Mouse (Mus musculus) neural tube, embryonic 13.5 days (tissue): ENCODE measurements around the gene Raly. TPM values are rescaled to one million over a fixed set of nuclear protein-coding genes. Genes with fewer than 3 reads are reported as not detected.

Experiments
- ATAC-seq: fragments of 200-750 bp; cut with Nextera tagmentation; 2 replicates; pipeline ENCODE4 v1.8.0; 2017; ENCODE audit warnings: low read depth, mild to moderate bottlenecking, moderate TSS enrichment, moderate library complexity
- H3K27ac ChIP-seq: fragments of 300-500 bp; sonication (generic); replicated peaks from 2 replicates; pipeline ENCODE4 v1.5.1; 2015; ENCODE audit warnings: moderate library complexity, mild to moderate bottlenecking, inconsistent platforms
- H3K27me3 ChIP-seq: fragments of 300-500 bp; sonication (generic); 2 replicates; pipeline ENCODE4 v1.6.1; 2015; ENCODE audit warnings: mild to moderate bottlenecking, inconsistent platforms
- H3K36me3 ChIP-seq: fragments of 300-500 bp; sonication (generic); 2 replicates; pipeline ENCODE4 v1.6.1; 2015; ENCODE audit warnings: mild to moderate bottlenecking, inconsistent platforms
- H3K4me1 ChIP-seq: fragments of 300-500 bp; sonication (generic); replicated peaks from 2 replicates; pipeline ENCODE4 v1.6.1; 2015; ENCODE audit warnings: inconsistent platforms
- H3K4me2 ChIP-seq: fragments of 300-500 bp; sonication (generic); 2 replicates; pipeline ENCODE4 v1.6.1; 2015; ENCODE audit warnings: inconsistent platforms, mild to moderate bottlenecking, moderate library complexity
- H3K4me3 ChIP-seq: fragments of 300-500 bp; sonication (generic); 2 replicates; pipeline ENCODE4 v1.5.1; 2015; ENCODE audit warnings: mild to moderate bottlenecking, inconsistent platforms
- H3K9ac ChIP-seq: fragments of 300-500 bp; sonication (generic); 2 replicates; pipeline ENCODE4 v1.6.1; 2015; ENCODE audit warnings: moderate library complexity, mild to moderate bottlenecking, inconsistent platforms
- H3K9me3 ChIP-seq: fragments of 300-500 bp; sonication (generic); 2 replicates; pipeline ENCODE4 v1.6.1; 2016; ENCODE audit warnings: inconsistent platforms
- WGBS: fragments of 180-500 bp; shearing (Covaris S2); methylation state at CpG from one replicate; pipeline ENCODE4 v1.1.7; 2015; 5-methylcytosine and 5-hydroxymethylcytosine counted together
- polyA plus RNA-seq: library from polyadenylated mRNA; unstranded; fragments of >200 nt; fragmentation: Nextera tagmentation; extraction: Ambion mirVana; gene quantifications from 2 replicates; pipeline ENCODE4 v1.2.1, GENCODE M21; 2015

Gene Raly
- polyA plus RNA-seq, 1 experiment from 2014 or later: 27.0 TPM

GRCm38 (mm10) chr2:154764828-154765497 is 25.9 kb upstream of the Raly start:
- Histone ChIP-seq H3K36me3 (no peaks in the 10 kb centered on the region), H3K4me3 (no peak overlapping the region), H3K4me2 (no peak overlapping the region), H3K9ac (no peak overlapping the region), H3K27ac (no peak overlapping the region), H3K4me1 (peaks cover 7% of the 10 kb centered on the region), H3K27me3 (no peaks in the 10 kb centered on the region), H3K9me3 (no peaks in the 10 kb centered on the region; the same call in 1 of the 2 replicates)
- no peak for ATAC-seq
- 82% methylated on average over 9 of the region's 9 CpGs for WGBS

GRCm38 (mm10) chr2:154765554-154766008 is 25.3 kb upstream of the Raly start:
- WGBS: 76% methylated on average over 8 of the region's 8 CpGs
- Histone ChIP-seq H3K9ac (no peak overlapping the region), H3K36me3 (no peaks in the 10 kb centered on the region), H3K27ac (no peak overlapping the region), H3K27me3 (no peaks in the 10 kb centered on the region), H3K4me1 (peaks cover 7% of the 10 kb centered on the region), H3K4me3 (no peak overlapping the region), H3K4me2 (no peak overlapping the region), H3K9me3 (no peaks in the 10 kb centered on the region; the same call in 1 of the 2 replicates)
- ATAC-seq: no peak

DNA sequence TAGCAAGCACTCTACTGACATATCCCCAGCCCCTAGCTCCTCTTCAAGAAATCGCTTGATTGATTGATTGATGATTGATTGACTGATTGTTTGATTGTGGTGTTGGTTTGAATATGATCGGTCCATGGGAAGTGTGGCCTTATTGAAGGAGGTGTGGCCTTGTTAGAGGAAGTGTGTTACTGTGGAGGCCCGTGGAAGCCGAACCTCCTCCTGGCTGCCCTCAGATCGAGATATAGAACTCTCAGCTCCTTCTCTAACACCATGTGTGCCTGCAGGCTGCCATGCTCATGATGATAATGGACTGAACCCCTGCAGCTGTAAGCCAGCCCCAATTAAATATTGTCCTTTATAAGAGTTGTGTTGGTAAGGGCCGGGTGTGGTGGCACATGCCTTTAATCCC is 23.8 kb upstream of the Raly start:
- Histone ChIP-seq H3K4me3 (no peak overlapping the region), H3K4me1 (peaks cover 12% of the 10 kb centered on the region), H3K9me3 (no peaks in the 10 kb centered on the region), H3K27ac (no peak overlapping the region), H3K4me2 (no peak overlapping the region), H3K27me3 (no peaks in the 10 kb centered on the region), H3K9ac (no peak overlapping the region), H3K36me3 (no peaks in the 10 kb centered on the region)
- 89% methylated on average over 6 of the region's 6 CpGs for WGBS
- ATAC-seq: no peak

- Histone ChIP-seq H3K4me3 (no peak within 1 kb of the TSS), H3K4me2 (no peak within 1 kb of the TSS), H3K27ac (no peak within 1 kb of the TSS), H3K27me3 (no peaks in the 10 kb centered on the region), H3K9me3 (no peaks in the 10 kb centered on the region), H3K36me3 (no peaks in the 10 kb centered on the region), H3K9ac (no peak within 1 kb of the TSS), H3K4me1 (peaks cover 5% of the 10 kb centered on the region; the same call in 1 of the 2 replicates)
- ATAC-seq: no peak
These were observed 21.0 kb upstream of the Raly start, which contains the start of gene Gm14214 for GRCm38 (mm10) chr2:154769930-154770329. TSS of gene Gm14214 (minus strand) at chr2:154770030.

- Histone ChIP-seq H3K27me3 (no peaks in the 10 kb centered on the region), H3K4me1 (peaks cover 5% of the 10 kb centered on the region; the same call in 1 of the 2 replicates), H3K9me3 (no peaks in the 10 kb centered on the region), H3K27ac (no peak overlapping the region), H3K36me3 (no peaks in the 10 kb centered on the region), H3K4me2 (no peak overlapping the region), H3K4me3 (no peak overlapping the region), H3K9ac (no peak overlapping the region)
- no peak for ATAC-seq
- WGBS: 68% methylated on average over 8 of the region's 8 CpGs
These were observed 19.3 kb upstream of the Raly start for GRCm38 (mm10) chr2:154771604-154772003.

DNA sequence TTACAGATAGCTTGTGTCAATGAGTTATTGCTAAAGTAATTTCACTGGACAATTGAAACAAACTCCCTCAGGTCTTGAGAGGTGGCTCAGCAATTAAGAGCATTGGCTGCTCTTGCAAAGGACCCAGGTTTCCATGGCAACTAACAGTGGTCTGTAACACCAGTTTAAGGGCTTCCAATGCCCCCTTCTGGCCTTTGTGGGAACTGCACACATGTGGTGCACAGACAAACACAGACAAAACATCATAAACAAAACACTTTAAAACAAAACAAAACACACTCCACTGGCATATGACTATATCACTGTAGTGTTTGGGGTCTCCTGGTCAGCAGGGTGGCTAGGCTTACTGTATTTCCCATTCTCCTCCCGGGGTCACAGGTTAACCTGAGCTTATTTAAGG is 16.9 kb upstream of the Raly start:
- Histone ChIP-seq H3K27me3 (no peaks in the 10 kb centered on the region), H3K4me2 (no peak overlapping the region), H3K4me3 (no peak overlapping the region), H3K36me3 (no peaks in the 10 kb centered on the region), H3K4me1 (0 out of 2 replicates have a peak, but pooled peaks cover 5% of the 10 kb centered on the region), H3K9me3 (no peaks in the 10 kb centered on the region), H3K9ac (no peak overlapping the region), H3K27ac (no peak overlapping the region)
- no peak for ATAC-seq
- 89% methylated on average over 1 of the region's 1 CpGs for WGBS

- H3K4me3 ChIP-seq: no peak overlapping the region
- no peaks in the 10 kb centered on the region for H3K36me3 ChIP-seq
- H3K27ac ChIP-seq: no peak overlapping the region
- WGBS: 77% methylated on average over 7 of the region's 7 CpGs
- no peaks in the 10 kb centered on the region for H3K27me3 ChIP-seq
- no peak overlapping the region for H3K4me2 ChIP-seq
- no peaks in the 10 kb centered on the region for H3K9me3 ChIP-seq
- no peak for ATAC-seq
- H3K9ac ChIP-seq: no peak overlapping the region
- 0 out of 2 replicates have a peak, but pooled peaks cover under 1% of the 10 kb centered on the region for H3K4me1 ChIP-seq
These were observed 14.4 kb upstream of the Raly start for GRCm38 (mm10) chr2:154776496-154776895.

DNA sequence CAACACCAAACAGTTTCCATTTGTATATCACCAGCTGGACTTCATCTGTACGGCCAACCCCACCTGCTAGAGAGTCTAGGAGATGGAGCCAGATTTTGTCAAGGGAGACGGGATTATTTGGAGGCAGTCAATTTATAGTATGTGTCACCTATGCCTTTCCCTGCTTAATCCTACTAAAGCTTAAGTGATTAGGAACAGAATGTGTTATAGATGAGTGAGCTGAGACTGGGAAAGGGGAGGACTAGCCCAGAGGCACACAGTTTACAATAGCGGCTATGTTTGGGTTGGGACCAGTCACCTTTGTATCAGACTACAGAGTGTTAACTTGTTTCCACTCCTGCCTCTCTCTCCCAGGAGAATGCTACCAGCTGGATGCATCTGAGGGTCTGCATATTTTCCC is 11.2 kb upstream of the Raly start:
- Histone ChIP-seq H3K4me3 (no peak overlapping the region), H3K9ac (no peak overlapping the region), H3K4me1 (peaks cover 17% of the 10 kb centered on the region), H3K27me3 (no peaks in the 10 kb centered on the region), H3K27ac (no peak overlapping the region), H3K9me3 (no peaks in the 10 kb centered on the region), H3K4me2 (no peak overlapping the region), H3K36me3 (no peaks in the 10 kb centered on the region)
- 75% methylated on average over 3 of the region's 3 CpGs for WGBS
- ATAC-seq: no peak

DNA sequence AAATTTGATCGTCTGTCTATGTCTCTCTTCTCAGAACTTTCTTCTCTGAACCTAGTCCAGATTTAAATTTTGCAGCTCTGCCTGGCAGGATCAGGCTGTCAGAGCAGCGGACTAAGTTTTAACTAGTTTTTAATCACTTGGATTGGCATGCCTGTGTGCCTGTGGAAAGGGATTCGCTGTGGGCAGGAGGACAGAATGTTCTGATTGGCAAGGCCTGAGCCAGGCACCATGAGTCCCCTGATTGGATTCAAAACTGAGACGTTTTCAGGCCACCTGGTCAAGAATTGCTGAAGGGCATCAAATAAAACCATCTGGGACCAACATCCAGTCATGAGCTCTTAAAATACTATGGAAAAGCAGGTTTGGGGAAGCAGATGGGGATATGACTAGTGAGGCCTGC is 8.5 kb upstream of the Raly start:
- no peak overlapping the region for H3K9ac ChIP-seq
- no peak overlapping the region for H3K4me3 ChIP-seq
- no peaks in the 10 kb centered on the region for H3K27me3 ChIP-seq
- H3K4me2 ChIP-seq: no peak overlapping the region
- H3K9me3 ChIP-seq: no peaks in the 10 kb centered on the region
- H3K36me3 ChIP-seq: no peaks in the 10 kb centered on the region
- H3K27ac ChIP-seq: no peak overlapping the region
- ATAC-seq: no peak
- WGBS: 72% methylated on average over 4 of the region's 4 CpGs
- peaks cover 23% of the 10 kb centered on the region for H3K4me1 ChIP-seq

- H3K4me3 ChIP-seq: no peak overlapping the region
- no peaks in the 10 kb centered on the region for H3K27me3 ChIP-seq
- peaks cover 23% of the 10 kb centered on the region for H3K4me1 ChIP-seq
- WGBS: 43% methylated on average over 17 of the region's 17 CpGs
- no peaks in the 10 kb centered on the region for H3K36me3 ChIP-seq
- no peak overlapping the region for H3K4me2 ChIP-seq
- H3K9me3 ChIP-seq: no peaks in the 10 kb centered on the region
- no peak for ATAC-seq
- peak overlapping the region; percentile 61; the same call in 1 of the 2 replicates for H3K27ac ChIP-seq
- no peak overlapping the region for H3K9ac ChIP-seq
These were observed 7.8 kb upstream of the Raly start for GRCm38 (mm10) chr2:154782856-154783650.

GRCm38 (mm10) chr2:154785284-154785683 is 5.6 kb upstream of the Raly start:
- Histone ChIP-seq H3K4me1 (peaks cover 29% of the 10 kb centered on the region), H3K9me3 (no peaks in the 10 kb centered on the region), H3K27ac (no peak overlapping the region), H3K4me2 (no peak overlapping the region), H3K36me3 (no peaks in the 10 kb centered on the region), H3K27me3 (no peaks in the 10 kb centered on the region), H3K9ac (no peak overlapping the region), H3K4me3 (no peak overlapping the region)
- no peak for ATAC-seq
- 65% methylated on average over 3 of the region's 3 CpGs for WGBS

- 51% methylated on average over 3 of the region's 3 CpGs for WGBS
- no peaks in the 10 kb centered on the region for H3K27me3 ChIP-seq
- no peak overlapping the region for H3K27ac ChIP-seq
- H3K36me3 ChIP-seq: no peaks in the 10 kb centered on the region
- H3K4me1 ChIP-seq: peaks cover 29% of the 10 kb centered on the region
- no peaks in the 10 kb centered on the region for H3K9me3 ChIP-seq
- no peak overlapping the region for H3K9ac ChIP-seq
- no peak overlapping the region for H3K4me2 ChIP-seq
- no peak overlapping the region for H3K4me3 ChIP-seq
- no peak for ATAC-seq
These were observed 4.7 kb upstream of the Raly start for GRCm38 (mm10) chr2:154786187-154786586.
